Mouse (Mus musculus) intestine, embryonic 14.5 days (tissue): ENCODE measurements around the gene Proser2. TPM values are rescaled to one million over a fixed set of nuclear protein-coding genes. Genes with fewer than 3 reads are reported as not detected.

Experiments used
- ATAC-seq: fragments of 200-750 bp; cut with Nextera tagmentation; replicated peaks from 2 replicates; pipeline ENCODE4 v1.8.0; 2017; ENCODE audit warnings: low read depth, moderate number of reproducible peaks, moderate TSS enrichment, moderate library complexity; ENCODE audit not compliant: low FRiP score, low TSS enrichment
- DNase-seq: peaks from one replicate; pipeline ENCODE4 v3.0.0-alpha.2; 2018; ENCODE audit warnings: low spot score
- H3K27ac ChIP-seq: fragments of 300-500 bp; sonication (generic); 2 replicates; pipeline ENCODE4 v1.5.1; 2014; ENCODE audit warnings: low read depth, mild to moderate bottlenecking, control low read depth
- H3K27me3 ChIP-seq: fragments of 300-500 bp; sonication (generic); replicated peaks from 2 replicates; pipeline ENCODE4 v1.6.1; 2014; ENCODE audit warnings: low read length, control low read depth; ENCODE audit not compliant: control insufficient read depth, insufficient read depth
- H3K36me3 ChIP-seq: fragments of 300-500 bp; sonication (generic); 2 replicates; pipeline ENCODE4 v1.6.1; 2014; ENCODE audit warnings: low read length, control low read depth; ENCODE audit not compliant: control insufficient read depth, insufficient read depth
- H3K4me1 ChIP-seq: fragments of 300-500 bp; sonication (generic); replicated peaks from 2 replicates; pipeline ENCODE4 v1.6.1; 2014; ENCODE audit warnings: low read length, control low read depth, mixed read lengths; ENCODE audit not compliant: control insufficient read depth, insufficient read depth
- H3K4me2 ChIP-seq: fragments of 300-500 bp; sonication (generic); 2 replicates; pipeline ENCODE4 v1.6.1; 2014; ENCODE audit warnings: low read length
- H3K4me3 ChIP-seq: fragments of 300-500 bp; sonication (generic); 2 replicates; pipeline ENCODE4 v1.5.1; 2014; ENCODE audit warnings: low read depth, low read length, control low read depth, mixed read lengths
- H3K9ac ChIP-seq: fragments of 300-500 bp; sonication (generic); 2 replicates; pipeline ENCODE4 v1.6.1; 2014; ENCODE audit warnings: mild to moderate bottlenecking, low read length
- H3K9me3 ChIP-seq: fragments of 300-500 bp; sonication (generic); 2 replicates; pipeline ENCODE4 v1.6.1; 2016; ENCODE audit warnings: low read length, control low read depth; ENCODE audit not compliant: control insufficient read depth
- WGBS: fragments of 180-500 bp; shearing (Covaris S2); extraction: QIAGEN DNeasy Blood & Tissue Kit; methylation state at CpG from one replicate; pipeline ENCODE4 v1.1.7; 2014; 5-methylcytosine and 5-hydroxymethylcytosine counted together
- polyA plus RNA-seq: library from polyadenylated mRNA; unstranded; fragments of >200 nt; fragmentation: Nextera tagmentation; extraction: Ambion mirVana; gene quantifications from 2 replicates; pipeline ENCODE4 v1.2.1, GENCODE M21; 2014

The Proser2 gene
- polyA plus RNA-seq, 1 experiment from 2014 or later = 25.1 TPM

DNA sequence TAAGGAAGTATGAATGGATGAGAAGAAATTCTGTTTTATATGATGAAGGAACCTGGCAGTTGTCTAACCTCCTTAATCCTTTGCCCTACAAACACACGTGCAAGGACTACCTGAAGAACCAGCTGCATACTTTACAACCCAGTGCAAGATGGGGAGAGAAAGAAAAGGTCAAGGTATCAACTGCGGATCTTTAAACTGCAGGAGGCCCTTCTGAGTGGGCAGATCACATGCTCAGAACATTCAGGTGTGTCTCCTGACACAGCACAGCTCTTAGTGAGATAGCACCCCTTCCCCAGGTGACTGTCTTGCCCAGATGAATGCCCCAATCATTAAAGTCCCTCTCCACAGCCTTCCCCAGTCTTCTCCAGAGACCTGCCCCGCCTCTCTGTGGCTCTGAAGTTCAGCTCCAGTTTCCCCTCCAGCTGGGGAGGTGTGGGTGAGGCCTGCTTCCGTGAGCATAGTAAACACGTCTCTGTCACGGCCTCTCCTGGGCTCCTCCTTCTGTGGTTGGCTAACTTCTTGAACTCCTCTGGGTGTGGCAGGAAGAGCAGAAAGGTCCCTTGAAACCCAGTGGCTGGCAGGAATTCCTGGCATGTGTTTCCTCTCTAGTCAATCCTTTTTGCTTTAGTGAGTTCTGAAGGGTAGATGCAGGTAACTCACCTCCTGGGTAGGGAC is 32.5 kb upstream of the Proser2 start:
- DNase-seq (peak; percentile 72), ATAC-seq (peak; percentile 84)
- WGBS = 29% methylated on average over 6 of the region's 6 CpGs
- Histone ChIP-seq H3K4me2 (no peak overlapping the region), H3K27me3 (no peaks in the 10 kb centered on the region), H3K9me3 (no peaks in the 10 kb centered on the region), H3K9ac (no peak overlapping the region), H3K4me1 (peaks cover 16% of the 10 kb centered on the region; the same call in 1 of the 2 replicates), H3K27ac (peak overlapping the region; percentile 58), H3K4me3 (no peak overlapping the region), H3K36me3 (no peaks in the 10 kb centered on the region)

DNA sequence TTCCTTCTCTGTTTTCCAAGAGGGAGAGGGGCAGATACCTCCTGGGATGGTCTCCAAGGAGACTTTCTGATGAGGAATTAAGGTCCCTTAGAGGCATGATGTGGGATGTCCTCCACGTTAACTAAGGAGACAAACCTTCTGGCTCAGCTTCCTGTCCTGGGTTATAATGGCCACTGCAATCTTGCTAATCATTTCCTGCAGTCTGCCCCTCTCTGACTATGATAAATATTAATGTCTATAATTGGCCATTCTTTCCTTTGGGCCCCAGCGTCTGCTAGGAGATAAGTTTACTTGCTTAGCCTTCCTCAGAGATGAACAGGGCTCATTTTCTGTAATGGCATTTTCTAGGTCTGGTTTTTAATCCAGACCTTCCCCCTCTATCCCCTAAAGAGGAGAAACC is 29.7 kb upstream of the Proser2 start:
- Histone ChIP-seq H3K27me3 (no peaks in the 10 kb centered on the region), H3K36me3 (no peaks in the 10 kb centered on the region), H3K4me1 (peaks cover 16% of the 10 kb centered on the region; the same call in 1 of the 2 replicates), H3K9ac (no peak overlapping the region), H3K4me3 (no peak overlapping the region), H3K9me3 (no peaks in the 10 kb centered on the region), H3K27ac (no peak overlapping the region), H3K4me2 (no peak overlapping the region)
- WGBS = 10% methylated on average over 2 of the region's 2 CpGs
- DNase-seq (no peak), ATAC-seq (no peak)

GRCm38 (mm10) chr2:6159219-6159618 is 29.2 kb upstream of the Proser2 start:
- ATAC-seq = no peak
- Histone ChIP-seq H3K4me3 (no peak overlapping the region), H3K27me3 (no peaks in the 10 kb centered on the region), H3K4me1 (peaks cover 16% of the 10 kb centered on the region; the same call in 1 of the 2 replicates), H3K9me3 (no peaks in the 10 kb centered on the region), H3K4me2 (no peak overlapping the region), H3K27ac (no peak overlapping the region), H3K9ac (no peak overlapping the region), H3K36me3 (no peaks in the 10 kb centered on the region)
- 87% methylated on average over 9 of the region's 9 CpGs for WGBS
- DNase-seq = no peak

GRCm38 (mm10) chr2:6157635-6158034 is 27.6 kb upstream of the Proser2 start:
- ATAC-seq (no peak), DNase-seq (no peak)
- no peak overlapping the region for H3K27ac ChIP-seq
- H3K4me2 ChIP-seq = no peak overlapping the region
- H3K9me3 ChIP-seq = no peaks in the 10 kb centered on the region
- WGBS = 83% methylated on average over 7 of the region's 7 CpGs
- no peaks in the 10 kb centered on the region for H3K27me3 ChIP-seq
- H3K36me3 ChIP-seq = no peaks in the 10 kb centered on the region
- H3K4me3 ChIP-seq = no peak overlapping the region
- peaks cover 16% of the 10 kb centered on the region; the same call in 1 of the 2 replicates for H3K4me1 ChIP-seq
- no peak overlapping the region for H3K9ac ChIP-seq

GRCm38 (mm10) chr2:6157208-6157607 is 27.2 kb upstream of the Proser2 start:
- ATAC-seq = no peak

GRCm38 (mm10) chr2:6149801-6150200 is 19.8 kb upstream of the Proser2 start:
- no peak overlapping the region for H3K9ac ChIP-seq
- no peaks in the 10 kb centered on the region for H3K9me3 ChIP-seq
- no peaks in the 10 kb centered on the region for H3K4me1 ChIP-seq
- no peak overlapping the region for H3K4me2 ChIP-seq
- H3K4me3 ChIP-seq = no peak overlapping the region
- H3K36me3 ChIP-seq = no peaks in the 10 kb centered on the region
- ATAC-seq (no peak), DNase-seq (no peak)
- 96% methylated on average over 5 of the region's 5 CpGs for WGBS
- no peaks in the 10 kb centered on the region for H3K27me3 ChIP-seq
- no peak overlapping the region for H3K27ac ChIP-seq

More at GRCm38 (mm10) chr2:6157208-6157607, 27.2 kb upstream of the Proser2 start:
- 84% methylated on average over 4 of the region's 4 CpGs for WGBS
- peaks cover 16% of the 10 kb centered on the region; the same call in 1 of the 2 replicates for H3K4me1 ChIP-seq
- no peaks in the 10 kb centered on the region for H3K36me3 ChIP-seq
- no peak overlapping the region for H3K4me2 ChIP-seq
- DNase-seq = no peak
- no peak overlapping the region for H3K4me3 ChIP-seq
- H3K9me3 ChIP-seq = no peaks in the 10 kb centered on the region
- H3K27ac ChIP-seq = no peak overlapping the region
- no peak overlapping the region for H3K9ac ChIP-seq
- H3K27me3 ChIP-seq = no peaks in the 10 kb centered on the region

DNA sequence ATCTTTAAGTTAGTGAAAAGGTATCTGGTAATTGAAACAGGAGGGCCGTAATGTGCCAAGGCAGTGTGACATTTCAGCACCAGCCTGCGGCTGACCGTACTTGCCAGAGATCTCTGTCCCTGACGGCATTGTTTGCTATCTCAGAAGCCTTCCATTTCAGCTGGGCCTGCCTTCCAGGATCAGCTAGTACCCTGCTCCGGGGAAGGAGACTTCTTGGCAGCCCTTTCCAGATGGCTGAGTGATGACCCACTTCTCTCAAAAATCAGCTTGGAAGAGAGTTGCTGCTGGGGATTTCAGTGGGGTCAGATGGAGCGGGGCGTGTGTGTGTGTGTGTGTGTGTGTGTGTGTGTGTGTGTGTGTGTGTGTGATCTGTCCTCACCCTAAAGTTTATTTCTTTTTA is 16.9 kb upstream of the Proser2 start:
- Histone ChIP-seq H3K9ac (no peak overlapping the region), H3K36me3 (no peaks in the 10 kb centered on the region), H3K4me2 (no peak overlapping the region), H3K4me3 (no peak overlapping the region), H3K9me3 (no peaks in the 10 kb centered on the region), H3K27ac (no peak overlapping the region), H3K4me1 (no peaks in the 10 kb centered on the region), H3K27me3 (no peaks in the 10 kb centered on the region)
- 70% methylated on average over 7 of the region's 7 CpGs for WGBS
- DNase-seq (no peak), ATAC-seq (no peak)

DNA sequence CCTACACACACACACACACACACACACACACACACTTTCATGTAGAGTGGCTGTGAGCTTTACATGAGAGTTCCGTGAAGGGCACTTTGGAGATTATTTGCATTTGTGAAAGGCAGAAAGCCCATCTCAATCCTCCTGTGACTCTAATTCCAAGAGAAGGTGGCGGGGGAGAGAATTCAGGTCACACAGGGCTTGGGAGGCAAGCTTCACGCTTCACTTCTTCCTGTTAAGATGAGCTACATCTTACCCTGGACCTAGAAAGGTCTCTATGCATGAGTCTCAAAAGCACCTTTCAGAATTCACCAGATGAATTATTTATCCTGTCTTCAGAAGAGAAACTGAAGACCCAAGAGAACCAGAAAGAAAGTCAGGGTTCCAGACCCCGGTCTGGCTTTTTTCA is 16.2 kb upstream of the Proser2 start:
- Histone ChIP-seq H3K9ac (no peak overlapping the region), H3K27ac (no peak overlapping the region), H3K27me3 (no peaks in the 10 kb centered on the region), H3K4me1 (no peaks in the 10 kb centered on the region), H3K36me3 (no peaks in the 10 kb centered on the region), H3K4me2 (no peak overlapping the region), H3K9me3 (no peaks in the 10 kb centered on the region), H3K4me3 (no peak overlapping the region)
- no peak for ATAC-seq
- WGBS = 90% methylated on average over 4 of the region's 4 CpGs
- no peak for DNase-seq

DNA sequence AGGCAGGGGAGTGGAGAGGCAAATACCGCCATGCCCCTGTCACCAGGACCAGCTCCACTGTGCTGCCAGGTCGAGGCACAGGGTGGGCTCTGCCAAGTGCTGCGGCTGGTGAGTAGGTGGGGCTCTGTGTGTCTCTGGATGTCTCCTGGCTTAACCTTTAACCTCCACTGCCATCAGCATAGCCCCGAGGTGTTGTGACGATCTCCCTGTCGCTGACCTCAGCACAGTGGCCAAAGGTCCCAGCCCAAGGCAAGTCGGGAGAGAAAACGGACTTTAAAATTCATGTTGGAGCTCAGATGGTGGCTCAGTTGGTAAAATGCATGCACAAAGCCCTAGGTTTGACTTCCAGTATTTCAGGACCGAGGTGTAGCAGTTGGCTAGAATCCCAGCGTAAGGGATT is 15.6 kb upstream of the Proser2 start:
- Histone ChIP-seq H3K9ac (no peak overlapping the region), H3K4me2 (no peak overlapping the region), H3K4me1 (no peaks in the 10 kb centered on the region), H3K4me3 (no peak overlapping the region), H3K9me3 (no peaks in the 10 kb centered on the region), H3K27me3 (no peaks in the 10 kb centered on the region), H3K27ac (no peak overlapping the region), H3K36me3 (no peaks in the 10 kb centered on the region)
- DNase-seq (no peak), ATAC-seq (no peak)
- 68% methylated on average over 10 of the region's 10 CpGs for WGBS
